Mouse (Mus musculus) adrenal gland, adult (tissue): ENCODE data around the gene Rundc1.
A peak's percentile ranks its signal among the peaks of the same experiment; 100 is the strongest.
"Not testable (repeated sequence)": the region's sequence is repeated elsewhere in the genome, so short reads cannot be mapped to it uniquely, and the experiment has no call there.

Experiments used
- DNase-seq, 2 experiments: peaks; one replicate each; pipeline ENCODE4 v3.0.0; 2022 to 2023; ENCODE audit warnings: low spot score in 1 of 2; ENCODE audit not compliant: inconsistent age in 2 of 2

Rundc1 gene

GRCm38 (mm10) chr11:101424925-101425813, at the start of gene Rundc1, which contains the start of gene Ptges3l:
Gene Rundc1, plus strand, starts transcription at chr11:101425085.
Gene Ptges3l, minus strand, starts transcription at chr11:101425333.
- DNase-seq: peak; percentile 97 to 99

GRCm38 (mm10) chr11:101378196-101378595, 46.7 kb upstream of the Rundc1 start:
- DNase-seq: not testable (repeated sequence)

- DNase-seq: peak in 1 of 2 experiments; percentile 48
These were observed 46.0 kb upstream of the Rundc1 start for GRCm38 (mm10) chr11:101378926-101379325.

GRCm38 (mm10) chr11:101381817-101382216, 43.1 kb upstream of the Rundc1 start:
- no peak for DNase-seq

- DNase-seq: peak; percentile 78 to 90
These were observed 29.8 kb upstream of the Rundc1 start for GRCm38 (mm10) chr11:101395110-101395509.

- peak in 1 of 2 experiments; percentile 67 for DNase-seq
These were observed 9.6 kb upstream of the Rundc1 start for GRCm38 (mm10) chr11:101415306-101415705.

GRCm38 (mm10) chr11:101416433-101417100, 8.3 kb upstream of the Rundc1 start:
- peak in 1 of 2 experiments; percentile 54 for DNase-seq

GRCm38 (mm10) chr11:101417101-101417855, 7.6 kb upstream of the Rundc1 start, which contains the start of gene Aarsd1:
Gene Aarsd1, minus strand, starts transcription at chr11:101417615.
- peak; percentile 89 to 97 for DNase-seq

- DNase-seq: no peak
These were observed 5.9 kb upstream of the Rundc1 start for GRCm38 (mm10) chr11:101418991-101419390.

- no peak for DNase-seq
These were observed 5.3 kb upstream of the Rundc1 start for GRCm38 (mm10) chr11:101419610-101420009.

GRCm38 (mm10) chr11:101420148-101420547, 4.7 kb upstream of the Rundc1 start:
- no peak for DNase-seq

- no peak for DNase-seq
These were observed 607 bp upstream of the Rundc1 start, which contains the start of gene Gm27029 for GRCm38 (mm10) chr11:101424105-101424851. Gene Gm27029, minus strand, starts transcription at chr11:101424796.

- DNase-seq: no peak
These were observed 1.3 kb downstream of the Rundc1 start for GRCm38 (mm10) chr11:101426165-101426564.

- peak; percentile 66 to 72 for DNase-seq
These were observed 6.4 kb downstream of the Rundc1 start for GRCm38 (mm10) chr11:101431327-101431726.

GRCm38 (mm10) chr11:101433396-101433795, 8.5 kb downstream of the Rundc1 start:
- peak; percentile 65 to 82 for DNase-seq

GRCm38 (mm10) chr11:101435831-101436230, 10.9 kb downstream of the Rundc1 start:
- DNase-seq: no peak

GRCm38 (mm10) chr11:101436916-101437315, 12.0 kb downstream of the Rundc1 start:
- no peak for DNase-seq

- not testable (repeated sequence) for DNase-seq
These were observed 13.1 kb downstream of the Rundc1 start for GRCm38 (mm10) chr11:101438006-101438405.

GRCm38 (mm10) chr11:101441450-101442126, 16.7 kb downstream of the Rundc1 start:
- DNase-seq: not testable (repeated sequence)
